Mouse (Mus musculus): Measurements from ENCODE around the gene Cdh23. TPM values are rescaled to one million over a fixed set of nuclear protein-coding genes. Genes with fewer than 3 reads are reported as not detected.
A peak's percentile ranks its signal among the peaks of the same experiment; 100 is the strongest.

Cdh23 gene
- polyA plus RNA-seq, 1 experiment from 2014 or later = 0.72 TPM

DNA sequence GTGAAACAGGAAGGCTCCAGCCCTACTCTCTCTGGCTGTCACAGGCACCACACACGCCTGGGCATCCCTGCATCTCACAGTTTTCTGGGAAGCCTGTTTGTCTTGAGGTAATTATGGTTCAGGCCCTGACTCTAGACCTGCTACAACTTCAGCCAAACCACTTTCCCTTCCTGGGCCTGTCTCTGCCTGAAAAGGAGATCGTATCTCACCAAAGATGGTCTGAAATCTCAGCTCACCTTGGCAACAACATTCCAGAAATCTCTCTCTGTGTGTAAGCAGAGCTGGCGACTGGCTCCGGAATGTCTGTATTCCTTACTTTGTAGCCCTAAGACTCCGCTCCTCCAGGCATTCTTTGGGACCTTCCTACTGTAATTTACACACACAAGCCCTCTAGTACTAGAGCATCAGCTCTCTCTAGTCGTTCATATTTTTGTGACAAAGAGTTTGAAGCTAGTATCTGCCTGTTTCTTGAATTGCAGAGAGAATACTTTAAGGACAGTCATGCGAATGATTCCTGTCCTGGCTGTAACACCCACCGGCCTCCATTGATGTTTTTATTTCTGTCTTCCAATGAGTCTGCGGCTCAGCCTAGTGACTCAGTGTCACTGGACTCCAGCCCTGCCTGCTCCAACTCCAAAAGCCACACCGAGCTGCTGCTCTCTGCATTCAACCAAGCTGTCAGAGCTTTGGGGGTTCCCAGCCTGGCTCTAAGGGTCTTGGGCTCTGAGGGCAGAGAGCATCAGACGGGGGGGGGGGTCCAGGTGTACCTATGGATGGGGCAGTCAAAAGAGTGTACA is 341.2 kb downstream of the Cdh23 start:
- H3K36me3 ChIP-seq = no peaks in the 10 kb centered on the region
- no peak overlapping the region for H3K4me2 ChIP-seq
- H3K27me3 ChIP-seq = no peaks in the 10 kb centered on the region
- H3K27ac ChIP-seq = peak overlapping the region; percentile 78
- no peak overlapping the region for H3K4me3 ChIP-seq
- 50% methylated on average over 11 of the region's 11 CpGs for WGBS
- no peak for ATAC-seq (ENCODE audit: insufficient number of reproducible peaks, insufficient read depth, low FRiP score, low TSS enrichment, low read depth)
- peaks cover 55% of the 10 kb centered on the region for H3K4me1 ChIP-seq
- no peak overlapping the region for H3K9ac ChIP-seq
- H3K9me3 ChIP-seq = no peaks in the 10 kb centered on the region

DNA sequence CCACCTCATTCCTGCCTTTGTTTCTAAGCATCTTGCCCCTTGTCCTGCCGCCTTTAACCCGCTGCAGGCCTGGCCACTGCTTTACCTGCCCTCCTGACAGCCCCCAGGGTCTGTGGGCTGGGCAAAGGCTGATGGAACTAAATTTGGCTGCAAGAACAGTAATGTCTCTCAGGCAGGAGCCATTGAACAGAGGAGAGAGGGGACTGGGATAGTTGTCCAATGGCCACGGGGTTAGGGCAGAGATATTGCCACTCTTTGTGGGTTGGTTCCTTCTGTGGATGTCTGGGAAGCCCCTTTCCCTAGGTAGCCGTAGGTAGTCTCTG is 342.3 kb downstream of the Cdh23 start:
- Histone ChIP-seq H3K4me1 (peaks cover 59% of the 10 kb centered on the region), H3K36me3 (no peaks in the 10 kb centered on the region), H3K4me2 (no peak overlapping the region), H3K9me3 (no peaks in the 10 kb centered on the region), H3K4me3 (no peak overlapping the region), H3K27me3 (no peaks in the 10 kb centered on the region), H3K27ac (peak overlapping the region; percentile 78; the same call in 1 of the 2 replicates), H3K9ac (no peak overlapping the region)
- WGBS = 90% methylated on average over 4 of the region's 4 CpGs
- no peak for ATAC-seq (ENCODE audit: insufficient number of reproducible peaks, insufficient read depth, low FRiP score, low TSS enrichment, low read depth)

DNA sequence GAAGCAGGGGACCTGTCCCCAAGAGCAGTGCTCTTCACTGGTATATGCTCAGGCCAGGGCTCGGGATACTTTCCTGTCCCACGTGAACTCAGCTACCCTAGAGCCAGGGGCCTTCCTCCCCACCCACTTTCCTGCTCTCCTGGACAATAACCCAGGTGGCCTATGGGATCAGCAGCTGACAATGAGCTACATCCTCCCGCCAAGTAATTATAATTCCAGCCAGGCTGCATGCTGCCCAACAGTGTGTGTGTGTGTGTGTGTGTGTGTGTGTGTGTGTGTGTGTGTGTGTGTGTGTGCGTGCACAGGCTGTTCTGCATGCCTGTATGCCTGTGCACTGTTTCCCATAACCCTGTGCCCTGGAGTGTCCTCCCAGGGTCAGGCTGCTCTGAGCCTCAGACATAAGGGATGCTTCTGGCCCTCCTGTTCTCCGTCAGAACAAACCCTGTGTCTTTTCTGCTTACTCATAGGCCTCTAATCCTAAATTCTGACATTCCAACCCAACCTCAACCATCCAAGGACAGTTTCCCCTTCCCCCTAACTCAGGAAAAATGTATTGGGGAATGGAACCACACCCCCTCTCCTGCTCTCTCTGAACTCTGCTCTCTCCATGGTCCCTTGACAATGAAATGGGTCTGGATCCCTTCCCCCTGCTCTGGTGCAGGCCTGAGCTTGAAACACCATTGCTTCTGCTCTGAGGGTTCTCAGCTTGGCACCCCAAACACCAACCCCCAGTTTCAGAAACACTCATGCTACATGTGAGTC is 342.9 kb downstream of the Cdh23 start:
- H3K27ac ChIP-seq = peak overlapping the region; percentile 16; the same call in 1 of the 2 replicates
- WGBS = 55% methylated on average over 5 of the region's 5 CpGs
- no peaks in the 10 kb centered on the region for H3K27me3 ChIP-seq

DNA sequence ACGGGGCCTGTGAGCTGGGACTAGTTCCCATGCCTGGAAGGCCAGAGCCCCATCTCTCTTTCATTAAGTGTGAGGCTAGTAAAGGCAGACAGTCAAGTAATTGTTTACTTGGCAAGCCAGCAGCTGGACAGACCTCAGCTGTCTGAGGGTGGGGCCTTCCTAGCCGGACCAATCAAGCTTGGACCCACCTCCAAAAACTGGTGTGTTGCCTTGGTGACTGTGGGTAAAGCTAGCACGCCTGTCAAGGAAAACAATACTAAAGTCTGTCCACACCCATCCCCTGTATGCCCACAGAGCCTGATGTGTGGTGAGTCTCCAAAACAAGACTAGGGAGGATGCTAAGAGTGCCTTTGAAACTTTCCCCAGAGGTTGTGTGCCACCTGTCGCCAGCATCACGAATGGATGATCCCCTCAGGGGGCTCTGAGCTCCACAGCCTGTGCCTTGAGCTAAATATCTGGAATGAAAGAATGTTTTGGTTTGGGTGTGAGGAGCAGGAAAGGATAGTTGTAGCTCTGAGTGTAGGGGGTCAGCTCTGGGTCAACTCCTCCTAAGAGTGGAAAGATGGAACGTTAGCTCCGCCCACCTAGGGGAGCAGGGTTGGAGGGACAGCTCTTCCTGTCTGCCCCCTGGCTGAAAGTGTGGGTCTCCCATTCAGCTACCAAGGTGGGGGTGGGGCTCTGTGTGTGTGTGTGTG is 344.4 kb downstream of the Cdh23 start:
- H3K4me2 ChIP-seq = no peak overlapping the region
- no peak overlapping the region for H3K4me3 ChIP-seq
- no peaks in the 10 kb centered on the region for H3K36me3 ChIP-seq
- H3K27me3 ChIP-seq = peaks cover 10% of the 10 kb centered on the region
- peak; percentile 43; the same call in 1 of the 2 replicates for ATAC-seq (ENCODE audit: insufficient number of reproducible peaks, insufficient read depth, low FRiP score, low TSS enrichment, low read depth)
- H3K9ac ChIP-seq = no peak overlapping the region
- no peaks in the 10 kb centered on the region for H3K9me3 ChIP-seq
- 18% methylated on average over 7 of the region's 7 CpGs for WGBS
- peaks cover 70% of the 10 kb centered on the region for H3K4me1 ChIP-seq
- H3K27ac ChIP-seq = peak overlapping the region; percentile 82

More for the DNA sequence above, 342.9 kb downstream of the Cdh23 start:
- Histone ChIP-seq H3K4me2 (no peak overlapping the region), H3K4me1 (peaks cover 57% of the 10 kb centered on the region), H3K36me3 (no peaks in the 10 kb centered on the region), H3K9me3 (no peaks in the 10 kb centered on the region), H3K4me3 (no peak overlapping the region), H3K9ac (no peak overlapping the region)
- ATAC-seq (ENCODE audit: insufficient number of reproducible peaks, insufficient read depth, low FRiP score, low TSS enrichment, low read depth) = no peak

DNA sequence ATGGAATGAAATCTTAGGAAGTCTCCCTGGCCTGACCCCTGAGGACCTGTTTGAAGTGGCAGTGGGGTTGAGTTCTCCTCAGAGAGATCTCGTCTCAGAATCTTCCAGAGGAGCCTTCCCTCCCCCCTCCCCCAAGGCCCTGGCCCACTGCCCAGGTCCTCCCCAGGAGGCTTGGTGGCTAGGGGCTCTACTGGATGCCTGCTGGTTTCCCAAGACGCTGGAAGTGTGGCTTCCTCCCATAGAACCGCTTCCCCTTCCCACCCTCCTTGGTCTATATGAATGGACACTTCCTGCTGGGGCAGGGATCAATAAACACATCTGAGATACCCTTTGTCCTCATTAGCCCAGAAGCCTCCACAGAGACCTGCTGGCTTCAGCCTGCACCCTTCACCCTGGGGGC is 345.0 kb downstream of the Cdh23 start:
- no peaks in the 10 kb centered on the region for H3K9me3 ChIP-seq
- peaks cover 77% of the 10 kb centered on the region for H3K4me1 ChIP-seq
- H3K4me2 ChIP-seq = peak overlapping the region; percentile 37; the same call in 1 of the 2 replicates
- H3K4me3 ChIP-seq = no peak overlapping the region
- WGBS = 14% methylated on average over 3 of the region's 3 CpGs
- ATAC-seq (ENCODE audit: insufficient number of reproducible peaks, insufficient read depth, low FRiP score, low TSS enrichment, low read depth) = no peak
- no peak overlapping the region for H3K9ac ChIP-seq
- no peaks in the 10 kb centered on the region for H3K36me3 ChIP-seq
- H3K27me3 ChIP-seq = peaks cover 13% of the 10 kb centered on the region
- H3K27ac ChIP-seq = peak overlapping the region; percentile 82

DNA sequence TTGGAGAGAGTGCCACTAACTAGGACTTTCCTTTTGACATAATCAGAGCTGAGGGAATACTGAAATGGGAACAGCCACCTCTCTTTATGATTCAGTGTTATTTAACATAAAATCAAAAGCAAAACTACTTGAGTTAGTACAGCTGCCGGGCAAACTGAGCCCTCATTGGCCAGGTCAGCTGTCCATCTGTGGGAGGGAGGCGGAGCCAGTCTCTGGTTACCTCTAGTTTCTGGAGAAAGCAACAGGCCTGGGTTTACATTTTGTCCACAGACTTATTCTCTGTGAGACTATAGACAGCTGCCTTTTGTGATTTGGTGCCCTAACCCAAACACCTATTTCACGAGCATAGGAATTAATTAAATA is 345.5 kb downstream of the Cdh23 start:
- Histone ChIP-seq H3K36me3 (no peaks in the 10 kb centered on the region), H3K9ac (no peak overlapping the region), H3K4me1 (peaks cover 78% of the 10 kb centered on the region), H3K4me3 (peak overlapping the region; percentile 26), H3K4me2 (peak overlapping the region; percentile 37), H3K9me3 (no peaks in the 10 kb centered on the region), H3K27ac (peak overlapping the region; percentile 82), H3K27me3 (peaks cover 15% of the 10 kb centered on the region)
- 29% methylated on average over 3 of the region's 3 CpGs for WGBS
- no peak for ATAC-seq (ENCODE audit: insufficient number of reproducible peaks, insufficient read depth, low FRiP score, low TSS enrichment, low read depth)

DNA sequence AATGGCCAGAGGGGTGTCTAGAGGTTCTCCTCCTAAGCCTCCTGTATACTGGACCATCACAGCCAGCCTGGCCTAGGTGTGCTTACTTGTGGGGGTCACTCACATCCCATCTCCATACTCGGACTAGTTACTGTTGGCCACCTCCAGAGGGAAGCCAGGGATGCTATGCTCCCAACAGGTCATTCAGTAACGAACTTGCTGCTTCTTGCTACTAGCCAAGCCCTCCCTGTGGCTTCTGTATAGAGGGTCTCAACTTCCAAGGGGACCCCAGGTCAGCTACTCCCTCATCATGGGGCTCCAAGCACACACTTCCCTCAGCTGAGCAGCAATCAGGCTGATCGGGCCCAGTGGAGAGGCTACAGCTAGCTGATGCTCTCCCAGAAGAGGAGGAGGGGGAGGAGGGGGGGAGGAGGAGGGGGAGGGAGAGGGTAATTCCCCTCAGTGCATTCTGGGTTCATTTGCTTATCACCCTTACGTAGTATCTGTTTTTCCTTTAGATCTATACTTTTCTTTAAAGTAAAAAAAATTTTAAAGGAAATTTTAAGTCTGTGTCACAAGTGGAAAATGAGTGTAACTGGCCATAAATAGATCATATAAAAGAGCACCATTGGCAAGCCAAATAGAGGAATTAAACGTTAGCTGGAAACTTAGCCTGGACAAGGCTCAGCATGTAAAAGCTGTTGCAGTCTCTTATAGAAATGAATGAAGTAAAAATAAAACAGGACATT is 346.0 kb downstream of the Cdh23 start:
- no peak for ATAC-seq (ENCODE audit: insufficient number of reproducible peaks, insufficient read depth, low FRiP score, low TSS enrichment, low read depth)
- peaks cover 73% of the 10 kb centered on the region for H3K4me1 ChIP-seq

DNA sequence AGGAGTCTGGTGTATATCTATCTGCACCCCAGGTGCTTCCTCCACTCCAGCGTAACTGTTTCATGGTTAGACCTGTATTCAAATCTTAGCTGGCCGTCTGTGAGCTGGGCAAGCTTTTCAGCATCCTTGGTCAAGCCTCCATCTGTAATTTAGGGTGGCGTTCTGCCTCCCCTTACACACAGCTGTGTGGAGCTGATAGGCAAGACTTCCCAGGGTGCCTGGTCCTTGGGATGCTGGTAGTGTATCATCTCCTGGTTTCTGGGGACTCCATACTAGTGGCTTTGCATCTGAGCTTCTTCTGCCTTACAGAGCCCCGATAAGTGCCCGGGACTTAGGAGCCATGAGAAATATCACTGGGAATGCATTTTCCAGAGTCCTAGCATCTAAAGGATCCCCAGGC is 346.6 kb downstream of the Cdh23 start:
- Histone ChIP-seq H3K4me2 (no peak overlapping the region), H3K4me1 (peaks cover 67% of the 10 kb centered on the region)
- 89% methylated on average over 5 of the region's 5 CpGs for WGBS

More for the DNA sequence above, 346.0 kb downstream of the Cdh23 start:
- Histone ChIP-seq H3K27ac (peak overlapping the region; percentile 82; the same call in 1 of the 2 replicates), H3K4me2 (peak overlapping the region; percentile 37), H3K36me3 (no peaks in the 10 kb centered on the region), H3K27me3 (peaks cover 15% of the 10 kb centered on the region), H3K9me3 (no peaks in the 10 kb centered on the region), H3K4me3 (peak overlapping the region; percentile 26), H3K9ac (no peak overlapping the region)
- 37% methylated on average over 5 of the region's 5 CpGs for WGBS

DNA sequence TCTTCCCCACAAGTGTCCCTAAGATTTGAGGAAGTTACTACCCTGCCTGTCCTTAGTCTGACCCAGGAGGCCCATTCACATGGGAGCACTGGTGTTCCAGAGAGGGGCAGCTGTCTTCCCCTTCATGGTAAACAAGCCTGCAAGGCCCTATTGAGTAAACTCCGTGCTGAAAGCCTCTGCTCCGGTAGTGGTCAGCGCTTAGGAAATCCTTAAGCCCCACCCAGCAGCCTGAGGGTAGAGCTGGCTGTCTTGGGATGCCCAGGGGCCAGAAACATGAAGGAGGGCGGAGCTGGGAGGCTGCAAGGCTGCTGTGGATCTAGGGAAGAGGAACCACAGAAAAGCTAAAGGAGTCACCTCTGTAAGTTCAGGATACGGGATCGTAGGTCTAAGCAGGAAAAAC is 347.2 kb downstream of the Cdh23 start:
- ATAC-seq (ENCODE audit: insufficient number of reproducible peaks, insufficient read depth, low FRiP score, low TSS enrichment, low read depth) = no peak
- Histone ChIP-seq H3K4me1 (peaks cover 66% of the 10 kb centered on the region), H3K4me2 (no peak overlapping the region), H3K27me3 (peaks cover 15% of the 10 kb centered on the region), H3K36me3 (no peaks in the 10 kb centered on the region), H3K9ac (no peak overlapping the region), H3K4me3 (no peak overlapping the region), H3K9me3 (no peaks in the 10 kb centered on the region), H3K27ac (no peak overlapping the region)
- WGBS = 40% methylated on average over 6 of the region's 6 CpGs

More for the DNA sequence above, 346.6 kb downstream of the Cdh23 start:
- H3K36me3 ChIP-seq = no peaks in the 10 kb centered on the region
- H3K9ac ChIP-seq = no peak overlapping the region
- no peak overlapping the region for H3K4me3 ChIP-seq
- no peak overlapping the region for H3K27ac ChIP-seq
- peaks cover 15% of the 10 kb centered on the region for H3K27me3 ChIP-seq
- H3K9me3 ChIP-seq = no peaks in the 10 kb centered on the region
- no peak for ATAC-seq (ENCODE audit: insufficient number of reproducible peaks, insufficient read depth, low FRiP score, low TSS enrichment, low read depth)

DNA sequence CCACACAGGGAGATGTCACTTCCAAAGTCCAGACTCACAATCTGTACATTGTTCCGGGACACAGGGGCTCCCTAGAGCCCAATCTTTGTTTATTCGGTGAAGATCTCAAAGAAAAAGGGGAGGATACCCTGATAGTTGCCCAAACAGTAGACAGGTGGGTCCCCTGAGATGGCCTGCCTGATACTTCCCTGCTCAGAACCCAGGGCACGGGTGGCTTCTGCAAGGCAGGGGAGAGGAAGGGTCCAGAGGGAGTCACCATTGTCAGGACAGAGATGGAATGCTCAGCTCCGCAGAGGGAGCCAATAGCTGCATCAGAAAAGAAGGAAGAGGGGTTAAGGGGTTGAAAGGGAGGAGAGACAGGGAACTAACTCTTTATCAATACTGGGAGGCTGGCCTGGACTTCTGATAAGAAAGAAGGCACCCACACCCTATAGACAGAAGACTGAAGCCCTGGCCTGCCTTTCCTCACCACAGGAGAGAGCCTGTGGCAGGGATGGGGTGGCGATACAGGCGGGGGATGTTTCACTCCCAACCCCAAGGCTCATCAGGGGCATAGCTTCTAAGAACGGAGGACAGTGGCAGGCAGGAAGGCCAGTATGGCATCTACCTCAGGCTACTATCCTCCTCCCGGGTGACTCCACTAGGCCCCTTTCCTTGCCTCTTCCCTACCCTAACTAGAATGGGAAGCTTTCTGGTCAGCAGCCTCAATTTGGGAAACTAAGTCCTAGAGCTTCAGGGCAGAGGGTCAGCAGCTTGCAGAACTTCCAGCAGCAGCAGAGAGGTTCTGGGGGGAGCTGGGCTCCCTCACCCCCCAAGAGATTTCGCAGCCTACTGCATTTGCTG is 348.3 kb downstream of the Cdh23 start:
- H3K27ac ChIP-seq = no peak overlapping the region
- H3K36me3 ChIP-seq = no peaks in the 10 kb centered on the region
- no peak for ATAC-seq (ENCODE audit: insufficient number of reproducible peaks, insufficient read depth, low FRiP score, low TSS enrichment, low read depth)
- peaks cover 55% of the 10 kb centered on the region for H3K4me1 ChIP-seq
- H3K9ac ChIP-seq = no peak overlapping the region
- H3K4me2 ChIP-seq = peak overlapping the region; percentile 65
- WGBS = 35% methylated on average over 9 of the region's 9 CpGs
- no peaks in the 10 kb centered on the region for H3K9me3 ChIP-seq
- no peak overlapping the region for H3K4me3 ChIP-seq
- H3K27me3 ChIP-seq = peaks cover 15% of the 10 kb centered on the region

All from embryonic facial prominence, embryonic 13.5 days (tissue).